Mouse (Mus musculus) lung, postnatal 0 days (tissue): ENCODE results near the gene Gm20388.

Source experiments
- CTCF ChIP-seq: IDR thresholded peaks from 2 replicates; pipeline ENCODE4 v1.5.1; 2016; ENCODE audit warnings: antibody characterized with exemption, mild to moderate bottlenecking
- EP300 ChIP-seq: IDR thresholded peaks from 2 replicates; pipeline ENCODE4 v1.6.1; 2016; ENCODE audit warnings: antibody characterized with exemption, mild to moderate bottlenecking, control low read depth

DNA sequence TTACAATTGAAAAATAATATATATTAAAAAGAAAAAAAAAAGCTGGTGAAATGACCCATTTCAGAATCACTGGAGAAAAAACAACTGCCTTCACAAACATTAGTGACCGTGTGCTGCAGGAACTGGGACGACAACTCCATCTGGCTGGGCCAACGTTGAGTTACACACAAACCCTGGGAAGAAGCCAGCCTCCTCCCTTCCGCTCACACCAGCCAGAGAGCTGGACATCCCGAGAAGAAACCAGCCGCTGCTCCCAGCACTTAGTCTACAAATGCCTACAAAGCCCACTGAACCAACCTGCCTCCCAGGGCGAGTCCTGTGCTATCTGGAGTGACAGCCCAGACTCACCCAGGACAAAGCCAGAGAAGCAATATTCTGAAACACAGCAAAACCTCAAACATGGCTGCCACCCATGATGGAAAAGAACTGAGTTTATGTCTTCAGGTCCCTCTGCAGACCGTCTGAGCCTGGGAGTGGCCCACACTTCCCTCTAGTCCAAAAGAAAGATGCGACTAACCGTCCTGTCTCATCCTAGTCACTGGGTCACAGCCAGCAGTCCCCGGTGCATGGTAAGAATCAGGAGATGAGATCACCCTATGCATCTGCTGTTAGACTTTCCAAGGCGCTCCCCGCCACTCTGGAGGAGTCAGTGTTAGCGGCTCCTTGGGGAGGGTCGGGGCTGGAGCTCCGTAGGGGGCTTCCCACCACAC is 1651.2 kb downstream of the Gm20388 start:
- TF ChIP-seq CTCF, result no peak
- no peak for TF ChIP-seq EP300
